Mouse (Mus musculus): Measurements from ENCODE around the gene Ccdc3. TPM values are rescaled to one million over a fixed set of nuclear protein-coding genes. Genes with fewer than 3 reads are reported as not detected.

The Ccdc3 gene
- polyA plus RNA-seq, 1 experiment from 2014 or later, result 10.3 TPM

DNA sequence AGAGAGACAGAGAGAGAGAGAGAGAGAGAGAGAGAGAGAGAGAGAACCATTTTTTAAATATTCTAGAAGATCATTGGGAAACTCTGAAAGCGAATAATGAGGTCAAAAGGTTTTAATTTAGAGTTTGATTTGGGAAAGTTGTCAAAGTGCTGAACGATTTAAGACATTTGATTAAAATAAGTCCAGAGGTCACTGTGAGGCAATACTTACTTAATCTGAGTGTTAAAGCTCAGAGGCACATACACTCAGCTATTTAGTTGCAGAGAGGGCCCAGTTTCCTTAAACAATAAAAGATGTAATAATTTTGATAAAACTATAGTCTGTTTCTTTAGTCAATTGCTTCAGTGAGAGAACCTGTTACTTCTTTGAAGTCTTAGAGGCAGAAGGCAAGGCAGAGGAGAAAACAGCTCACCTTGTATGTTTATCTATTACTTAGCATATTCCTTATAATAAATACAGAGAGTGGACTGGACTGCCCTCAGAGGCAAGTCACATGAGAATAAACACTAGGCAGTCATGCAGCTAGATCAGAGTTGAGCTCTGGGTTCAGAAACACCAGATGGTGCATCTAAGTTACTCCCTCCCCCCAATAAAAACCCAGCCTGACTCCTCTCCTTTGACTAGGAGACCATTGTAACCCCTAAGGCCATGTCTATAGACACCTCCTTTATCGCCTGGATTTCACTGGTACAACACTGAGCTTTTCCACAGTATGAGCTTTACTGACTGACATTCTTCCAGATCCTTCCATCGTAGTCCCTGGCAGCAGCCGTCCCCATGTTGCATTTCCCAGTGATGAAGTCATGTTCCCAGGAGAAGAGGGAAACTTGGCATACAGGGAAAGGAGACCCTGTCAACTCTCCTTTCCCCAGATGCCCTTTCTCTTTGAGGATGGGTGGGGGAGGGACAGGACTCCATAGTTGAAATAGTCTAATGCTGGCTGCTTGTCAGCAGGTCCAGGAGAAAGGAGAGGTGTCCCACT lies 44.2 kb downstream of the Ccdc3 start:
- no peak for TF ChIP-seq CTCF (IDR thresholded peaks at IDR 0.05; ENCODE audit: low read depth)
- H3K4me3 ChIP-seq (ENCODE audit: low read depth, low read length), result no peak overlapping the region
- H3K27ac ChIP-seq (ENCODE audit: low read depth, low read length), result no peak overlapping the region
- ATAC-seq, result 0 out of 2 replicates have a peak, but pooled peaks have one; percentile 25
- H3K4me2 ChIP-seq (replicated peaks; ENCODE audit: low read depth), result no peak overlapping the region
- WGBS, result 60% methylated on average over 5 of the region's 5 CpGs
- H3K36me3 ChIP-seq (ENCODE audit: control insufficient read depth, insufficient read depth), result no peaks in the 10 kb centered on the region
- no peaks in the 10 kb centered on the region for H3K9me3 ChIP-seq (ENCODE audit: control insufficient read depth)
- no peaks in the 10 kb centered on the region for H3K27me3 ChIP-seq (replicated peaks; ENCODE audit: control insufficient read depth, insufficient read depth, low read length)
- H3K4me1 ChIP-seq (replicated peaks; ENCODE audit: control insufficient read depth, insufficient read depth, low read length), result no peaks in the 10 kb centered on the region
- H3K9ac ChIP-seq (ENCODE audit: low read depth, low read length), result no peak overlapping the region

DNA sequence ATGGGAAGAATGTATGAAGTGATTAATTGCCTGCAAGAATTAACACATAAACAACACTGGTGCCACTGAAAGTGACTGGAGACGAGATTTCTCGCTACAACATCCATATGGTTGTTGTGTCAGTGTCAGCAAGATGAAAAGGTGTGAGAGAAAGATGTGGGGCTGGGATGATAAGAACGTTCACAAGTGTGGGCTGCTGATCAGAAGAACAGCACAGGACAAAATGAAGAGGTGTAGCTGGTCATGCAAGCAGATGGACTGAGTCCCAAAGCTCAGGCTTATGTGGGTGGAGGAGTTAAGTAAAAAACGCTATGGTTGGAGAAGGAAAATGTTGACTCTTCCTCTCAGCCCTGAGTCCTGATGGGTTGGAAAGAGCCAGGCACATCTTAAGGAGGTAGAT lies 46.6 kb downstream of the Ccdc3 start:
- Histone ChIP-seq H3K4me2 (replicated peaks; ENCODE audit: low read depth) (no peak overlapping the region), H3K36me3 (ENCODE audit: control insufficient read depth, insufficient read depth) (no peaks in the 10 kb centered on the region), H3K9me3 (ENCODE audit: control insufficient read depth) (no peaks in the 10 kb centered on the region), H3K4me1 (replicated peaks; ENCODE audit: control insufficient read depth, insufficient read depth, low read length) (no peaks in the 10 kb centered on the region), H3K27ac (ENCODE audit: low read depth, low read length) (no peak overlapping the region), H3K9ac (ENCODE audit: low read depth, low read length) (no peak overlapping the region), H3K27me3 (replicated peaks; ENCODE audit: control insufficient read depth, insufficient read depth, low read length) (no peaks in the 10 kb centered on the region), H3K4me3 (ENCODE audit: low read depth, low read length) (no peak overlapping the region)
- 74% methylated on average over 4 of the region's 4 CpGs for WGBS
- no peak for ATAC-seq
- no peak for TF ChIP-seq CTCF (IDR thresholded peaks at IDR 0.05; ENCODE audit: low read depth)

DNA sequence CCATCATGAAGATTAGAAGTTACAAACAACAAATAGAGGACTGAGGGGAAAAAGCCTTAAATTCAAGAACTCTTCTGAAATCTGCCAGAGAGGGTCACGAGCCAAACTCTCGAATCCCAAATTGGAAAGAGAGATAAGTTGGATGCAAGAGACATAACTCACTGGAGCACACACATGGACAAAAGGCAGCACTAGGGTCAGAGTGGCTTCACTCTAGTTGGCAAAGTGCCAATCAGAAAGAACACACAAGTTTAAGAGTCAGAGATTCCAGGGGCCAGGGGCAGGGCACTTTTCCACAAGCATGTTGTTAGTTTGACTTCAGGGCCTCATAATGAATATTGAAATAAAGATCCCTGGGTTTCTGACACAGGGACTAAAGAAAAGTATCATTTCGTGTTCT lies 48.1 kb downstream of the Ccdc3 start:
- Histone ChIP-seq H3K4me3 (ENCODE audit: low read depth, low read length) (no peak overlapping the region), H3K4me1 (replicated peaks; ENCODE audit: control insufficient read depth, insufficient read depth, low read length) (no peaks in the 10 kb centered on the region), H3K27ac (ENCODE audit: low read depth, low read length) (no peak overlapping the region), H3K27me3 (replicated peaks; ENCODE audit: control insufficient read depth, insufficient read depth, low read length) (no peaks in the 10 kb centered on the region), H3K4me2 (replicated peaks; ENCODE audit: low read depth) (no peak overlapping the region), H3K9ac (ENCODE audit: low read depth, low read length) (no peak overlapping the region), H3K36me3 (ENCODE audit: control insufficient read depth, insufficient read depth) (no peaks in the 10 kb centered on the region), H3K9me3 (ENCODE audit: control insufficient read depth) (no peaks in the 10 kb centered on the region)
- no peak for TF ChIP-seq CTCF (IDR thresholded peaks at IDR 0.05; ENCODE audit: low read depth)
- no peak for ATAC-seq
- WGBS, result 72% methylated on average over 3 of the region's 3 CpGs

DNA sequence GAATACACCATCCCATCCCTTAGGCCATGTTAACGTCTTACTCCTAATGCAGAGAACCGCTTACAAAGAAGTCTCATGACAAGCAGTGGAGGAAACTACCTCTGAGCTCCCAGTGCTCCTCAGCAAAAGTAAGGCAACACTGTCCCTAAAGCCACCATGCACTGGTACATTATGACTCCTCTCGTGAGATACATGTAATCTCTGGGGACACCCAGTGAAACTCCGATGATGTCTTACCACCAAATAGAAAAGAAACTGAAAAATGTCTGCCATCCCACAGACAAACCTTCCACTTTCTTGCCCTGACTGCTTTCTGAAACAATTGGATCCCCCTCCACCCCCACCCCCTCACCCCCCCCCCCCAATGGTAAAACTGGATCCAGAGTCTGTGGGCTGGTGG lies 54.6 kb downstream of the Ccdc3 start:
- no peak overlapping the region for H3K9ac ChIP-seq (ENCODE audit: low read depth, low read length)
- no peak overlapping the region for H3K27ac ChIP-seq (ENCODE audit: low read depth, low read length)
- H3K27me3 ChIP-seq (replicated peaks; ENCODE audit: control insufficient read depth, insufficient read depth, low read length), result no peaks in the 10 kb centered on the region
- WGBS, result 85% methylated on average over 4 of the region's 4 CpGs
- peaks cover 5% of the 10 kb centered on the region; the same call in 1 of the 2 replicates for H3K4me1 ChIP-seq (replicated peaks; ENCODE audit: control insufficient read depth, insufficient read depth, low read length)
- H3K36me3 ChIP-seq (ENCODE audit: control insufficient read depth, insufficient read depth), result no peaks in the 10 kb centered on the region
- ATAC-seq, result no peak
- H3K4me3 ChIP-seq (ENCODE audit: low read depth, low read length), result no peak overlapping the region
- H3K4me2 ChIP-seq (replicated peaks; ENCODE audit: low read depth), result no peak overlapping the region
- no peak for TF ChIP-seq CTCF (IDR thresholded peaks at IDR 0.05; ENCODE audit: low read depth)
- H3K9me3 ChIP-seq (ENCODE audit: control insufficient read depth), result no peaks in the 10 kb centered on the region

DNA sequence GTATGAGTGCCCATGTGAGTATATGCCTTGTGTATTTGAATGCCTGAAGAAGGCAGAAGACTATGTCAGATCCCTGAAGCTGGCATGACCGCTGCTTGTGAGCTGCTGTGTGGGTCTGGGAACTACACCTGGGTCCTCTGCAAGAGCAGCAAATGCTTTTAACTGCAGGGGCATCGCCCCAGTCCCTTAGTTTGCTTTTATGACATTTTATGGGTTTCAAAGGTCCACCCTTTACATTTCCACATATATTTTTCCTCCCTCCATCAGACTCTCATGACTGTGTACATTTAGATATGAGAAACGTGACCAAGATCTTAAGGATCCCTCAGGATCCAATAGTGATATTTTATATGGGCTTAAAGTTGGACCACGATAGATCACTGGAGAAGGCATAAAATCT lies 55.5 kb downstream of the Ccdc3 start:
- Histone ChIP-seq H3K27ac (ENCODE audit: low read depth, low read length) (no peak overlapping the region), H3K9ac (ENCODE audit: low read depth, low read length) (no peak overlapping the region), H3K4me2 (replicated peaks; ENCODE audit: low read depth) (no peak overlapping the region), H3K9me3 (ENCODE audit: control insufficient read depth) (no peaks in the 10 kb centered on the region), H3K36me3 (ENCODE audit: control insufficient read depth, insufficient read depth) (no peaks in the 10 kb centered on the region), H3K4me3 (ENCODE audit: low read depth, low read length) (no peak overlapping the region), H3K4me1 (replicated peaks; ENCODE audit: control insufficient read depth, insufficient read depth, low read length) (peaks cover 5% of the 10 kb centered on the region; the same call in 1 of the 2 replicates), H3K27me3 (replicated peaks; ENCODE audit: control insufficient read depth, insufficient read depth, low read length) (no peaks in the 10 kb centered on the region)
- no peak for TF ChIP-seq CTCF (IDR thresholded peaks at IDR 0.05; ENCODE audit: low read depth)
- peak; percentile 71 for ATAC-seq
- WGBS, result 40% methylated on average over 4 of the region's 4 CpGs

DNA sequence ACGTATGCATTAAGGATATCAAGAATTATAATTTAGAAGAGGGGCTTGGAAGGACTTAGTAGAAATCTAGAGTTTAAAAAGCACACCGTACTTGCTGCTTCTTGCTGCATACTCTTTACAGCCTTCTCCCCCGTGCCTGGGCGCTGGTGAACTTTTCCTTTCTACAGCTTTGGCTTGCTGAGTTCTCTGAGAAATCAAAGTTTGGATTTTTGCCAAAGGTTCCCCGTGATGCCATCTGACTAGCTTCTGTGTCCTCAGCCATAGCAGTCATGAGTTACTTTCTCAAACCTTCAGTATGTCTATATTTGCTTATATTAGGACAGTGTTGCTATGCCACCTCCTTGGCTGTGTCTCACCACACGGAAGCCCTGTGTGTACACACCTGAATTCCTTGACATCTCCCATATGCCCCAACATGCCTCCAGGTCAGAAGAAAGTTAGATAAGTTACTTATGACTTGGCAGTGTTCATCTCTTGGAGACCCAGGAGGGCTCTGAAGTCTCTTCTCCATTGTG lies 57.2 kb downstream of the Ccdc3 start:
- Histone ChIP-seq H3K4me3 (ENCODE audit: low read depth, low read length) (no peak overlapping the region), H3K27ac (ENCODE audit: low read depth, low read length) (no peak overlapping the region), H3K27me3 (replicated peaks; ENCODE audit: control insufficient read depth, insufficient read depth, low read length) (no peaks in the 10 kb centered on the region), H3K36me3 (ENCODE audit: control insufficient read depth, insufficient read depth) (no peaks in the 10 kb centered on the region), H3K9ac (ENCODE audit: low read depth, low read length) (no peak overlapping the region), H3K9me3 (ENCODE audit: control insufficient read depth) (no peaks in the 10 kb centered on the region), H3K4me2 (replicated peaks; ENCODE audit: low read depth) (no peak overlapping the region), H3K4me1 (replicated peaks; ENCODE audit: control insufficient read depth, insufficient read depth, low read length) (peaks cover 5% of the 10 kb centered on the region; the same call in 1 of the 2 replicates)
- TF ChIP-seq CTCF (IDR thresholded peaks at IDR 0.05; ENCODE audit: low read depth), result no peak
- peak; percentile 79 for ATAC-seq
- WGBS, result 37% methylated on average over 6 of the region's 6 CpGs
